Mouse (Mus musculus) ES-Bruce4 (cell line): Measurements from ENCODE around the gene Prkg2. TPM values are rescaled to one million over a fixed set of nuclear protein-coding genes. Genes with fewer than 3 reads are reported as not detected.

Source experiments
- H3K27ac ChIP-seq: 2 replicates; pipeline ENCODE4 v1.5.1; 2012; ENCODE audit warnings: low read length, inconsistent platforms; ENCODE audit not compliant: insufficient read depth
- H3K27me3 ChIP-seq: 2 replicates; pipeline ENCODE4 v1.6.1; 2012; ENCODE audit warnings: mild to moderate bottlenecking, low read length, inconsistent platforms; ENCODE audit not compliant: control insufficient read depth, poor library complexity, insufficient read depth, severe bottlenecking
- H3K36me3 ChIP-seq: 2 replicates; pipeline ENCODE4 v1.6.1; 2012; ENCODE audit warnings: inconsistent platforms, mild to moderate bottlenecking, low read length, moderate library complexity; ENCODE audit not compliant: control insufficient read depth, poor library complexity, insufficient read depth, severe bottlenecking
- H3K4me1 ChIP-seq: one replicate; pipeline ENCODE4 v1.8.1; 2011; ENCODE audit warnings: low read length; ENCODE audit not compliant: control insufficient read depth, insufficient read depth
- H3K4me3 ChIP-seq: 2 replicates; pipeline ENCODE4 v1.5.1; 2011; ENCODE audit warnings: low read depth, mild to moderate bottlenecking, low read length
- H3K9ac ChIP-seq: 2 replicates; pipeline ENCODE4 v1.6.1; 2012; ENCODE audit warnings: low read depth, mild to moderate bottlenecking, inconsistent platforms; ENCODE audit not compliant: poor library complexity, severe bottlenecking
- H3K9me3 ChIP-seq: replicated peaks from 2 replicates; pipeline ENCODE4 v1.6.1; 2012; ENCODE audit warnings: mild to moderate bottlenecking, low read length, inconsistent platforms; ENCODE audit not compliant: control insufficient read depth, poor library complexity, insufficient read depth, severe bottlenecking
- CTCF ChIP-seq: IDR thresholded peaks from one replicate; pipeline ENCODE4 v1.8.1; 2011; ENCODE audit warnings: low read depth, low read length
- EP300 ChIP-seq: IDR thresholded peaks from 2 replicates; pipeline ENCODE4 v1.6.1; 2011; ENCODE audit warnings: low read depth, low read length; ENCODE audit not compliant: insufficient read depth
- POLR2A ChIP-seq: IDR thresholded peaks from one replicate; pipeline ENCODE4 v1.8.1; 2011; ENCODE audit warnings: low read length; ENCODE audit not compliant: insufficient read depth
- polyA plus RNA-seq: library from polyadenylated mRNA; stranded (reverse); fragments of >200 nt; gene quantifications from 2 replicates; pipeline ENCODE4 v1.2.4, GENCODE M21; 2011; ENCODE audit warnings: low read depth; ENCODE audit not compliant: missing spikeins, insufficient read depth, insufficient read length

Prkg2 gene
- polyA plus RNA-seq, 1 experiment = 0.19 TPM

DNA sequence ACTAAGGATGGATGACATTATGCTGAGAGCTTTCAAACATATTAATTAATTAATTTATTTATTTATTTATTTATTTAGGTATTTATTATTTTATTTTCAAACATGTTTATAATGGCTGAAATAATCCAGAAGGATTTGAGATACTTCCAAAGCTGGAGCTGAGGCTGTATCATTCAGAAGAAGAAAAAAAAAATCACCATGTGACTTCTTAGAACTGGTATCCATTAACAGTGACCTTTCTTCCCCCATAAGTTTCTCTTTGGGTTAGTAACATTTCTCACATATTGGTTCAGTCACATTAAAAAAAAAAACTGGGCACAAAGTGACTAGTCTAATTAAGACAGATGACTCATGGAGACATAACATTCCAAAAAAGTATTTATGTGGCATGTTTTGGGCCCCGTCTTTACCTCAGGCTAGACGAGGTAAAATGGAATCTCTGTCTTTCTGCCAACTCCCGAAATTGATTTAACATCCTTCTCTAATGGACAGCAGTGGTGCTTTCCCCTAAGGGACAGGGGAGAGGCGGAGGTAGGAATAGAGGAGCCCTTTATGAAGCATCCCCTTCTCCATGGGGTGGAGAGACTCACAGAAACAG is 86.6 kb downstream of the Prkg2 start:
- H3K36me3 ChIP-seq = no peaks in the 10 kb centered on the region
- H3K4me3 ChIP-seq = no peak overlapping the region
- no peaks in the 10 kb centered on the region for H3K9me3 ChIP-seq
- no peak overlapping the region for H3K27ac ChIP-seq
- H3K27me3 ChIP-seq = no peaks in the 10 kb centered on the region
- H3K9ac ChIP-seq = no peak overlapping the region
- no peak for TF ChIP-seq EP300
- no peak for TF ChIP-seq POLR2A
- TF ChIP-seq CTCF = no peak
- H3K4me1 ChIP-seq = no peaks in the 10 kb centered on the region

DNA sequence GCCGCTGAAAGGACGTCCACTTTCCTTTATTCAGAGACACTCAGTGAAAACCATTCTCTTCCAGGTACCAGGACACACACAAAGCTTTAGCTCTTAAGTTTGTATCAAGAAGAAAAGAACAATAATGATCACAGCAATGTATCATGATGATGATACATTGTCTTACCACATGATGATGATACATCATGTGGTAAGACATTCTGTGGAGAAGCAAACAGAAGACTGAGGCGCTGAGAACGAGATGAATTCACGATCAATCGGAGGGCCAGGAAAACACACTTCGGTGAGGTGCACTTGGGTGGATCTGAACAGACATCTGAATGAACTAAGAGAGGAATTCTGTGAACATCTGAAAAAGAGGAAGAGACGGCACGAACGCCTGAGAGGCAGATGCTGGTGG is 87.4 kb downstream of the Prkg2 start:
- H3K4me3 ChIP-seq = no peak overlapping the region
- H3K9me3 ChIP-seq = no peaks in the 10 kb centered on the region
- TF ChIP-seq POLR2A (no peak), EP300 (no peak), CTCF (no peak)
- H3K4me1 ChIP-seq = no peaks in the 10 kb centered on the region
- H3K27ac ChIP-seq = no peak overlapping the region
- no peak overlapping the region for H3K9ac ChIP-seq
- no peaks in the 10 kb centered on the region for H3K36me3 ChIP-seq
- H3K27me3 ChIP-seq = no peaks in the 10 kb centered on the region

DNA sequence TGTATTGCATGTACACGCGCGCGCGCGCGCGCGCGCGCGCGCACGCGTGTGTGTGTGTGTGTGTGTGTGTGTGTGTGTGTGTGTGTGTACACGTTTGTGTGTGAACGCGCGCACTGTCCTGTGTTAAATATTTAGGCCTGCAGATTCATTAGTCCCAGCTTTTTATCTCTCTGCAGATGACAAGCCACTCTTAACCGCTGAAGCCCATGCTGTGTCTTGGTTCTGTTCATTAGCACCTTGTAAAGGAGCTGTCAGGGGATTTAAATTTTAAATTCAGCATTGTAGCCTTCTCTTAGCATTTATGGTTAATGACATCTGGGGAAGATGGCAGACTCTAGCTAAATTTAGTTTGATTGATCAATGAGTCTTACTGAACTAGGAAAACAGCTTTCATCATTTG is 90.5 kb downstream of the Prkg2 start:
- Histone ChIP-seq H3K27me3 (no peaks in the 10 kb centered on the region), H3K36me3 (no peaks in the 10 kb centered on the region), H3K9ac (no peak overlapping the region), H3K4me3 (no peak overlapping the region), H3K4me1 (no peaks in the 10 kb centered on the region), H3K27ac (no peak overlapping the region), H3K9me3 (no peaks in the 10 kb centered on the region)
- TF ChIP-seq POLR2A = no peak
- no peak for TF ChIP-seq EP300
- no peak for TF ChIP-seq CTCF

DNA sequence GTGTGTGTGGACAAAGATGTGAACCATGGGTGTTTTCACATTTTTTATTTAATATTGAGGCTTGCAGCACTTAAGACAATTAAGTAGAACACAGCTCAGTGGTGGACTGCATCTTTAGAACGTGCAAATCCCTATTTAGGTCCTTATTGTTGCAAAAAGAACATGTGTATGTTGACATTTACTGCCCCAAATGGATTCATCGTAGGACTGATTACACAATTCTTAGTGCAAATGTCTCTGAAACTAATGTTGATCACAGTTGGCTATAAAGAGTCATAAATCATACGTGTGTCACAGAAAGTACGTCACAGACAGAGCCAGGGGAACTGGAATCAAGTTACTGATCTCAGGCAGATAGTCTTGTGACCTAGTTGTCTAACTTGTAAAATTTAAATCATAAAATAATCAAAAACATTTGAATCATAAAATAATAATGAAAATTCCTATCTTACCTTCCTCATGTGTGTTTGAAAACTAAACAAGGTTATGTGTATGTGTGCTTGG is 91.0 kb downstream of the Prkg2 start:
- H3K9ac ChIP-seq = no peak overlapping the region

DNA sequence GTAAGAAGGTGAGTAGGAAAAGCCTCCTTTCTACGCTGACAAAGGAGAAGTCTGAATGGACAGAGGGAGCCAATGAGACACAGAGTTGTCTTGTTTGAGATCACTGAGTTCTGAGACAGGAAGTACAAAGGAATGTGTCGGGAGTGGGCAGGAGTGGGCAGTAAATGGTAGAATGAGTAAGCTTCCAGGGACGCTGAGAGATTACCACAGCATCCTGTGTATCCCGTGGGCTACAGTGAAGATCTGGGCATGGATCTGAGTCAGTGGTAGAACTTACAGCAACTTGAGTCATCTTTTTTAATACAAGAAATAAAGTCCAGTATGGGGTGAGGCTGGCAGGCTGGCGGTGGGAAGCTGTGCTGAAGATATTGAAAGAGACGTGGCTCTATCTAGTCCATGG is 93.4 kb downstream of the Prkg2 start:
- Histone ChIP-seq H3K27me3 (no peaks in the 10 kb centered on the region), H3K9me3 (no peaks in the 10 kb centered on the region), H3K4me1 (no peaks in the 10 kb centered on the region), H3K9ac (no peak overlapping the region), H3K27ac (no peak overlapping the region), H3K36me3 (no peaks in the 10 kb centered on the region), H3K4me3 (no peak overlapping the region)
- no peak for TF ChIP-seq POLR2A
- TF ChIP-seq CTCF = no peak
- no peak for TF ChIP-seq EP300

More for the DNA sequence above, 91.0 kb downstream of the Prkg2 start:
- no peak for TF ChIP-seq EP300
- TF ChIP-seq CTCF = no peak
- no peak for TF ChIP-seq POLR2A
- Histone ChIP-seq H3K36me3 (no peaks in the 10 kb centered on the region), H3K27me3 (no peaks in the 10 kb centered on the region), H3K9me3 (no peaks in the 10 kb centered on the region), H3K4me1 (no peaks in the 10 kb centered on the region), H3K4me3 (no peak overlapping the region), H3K27ac (no peak overlapping the region)

DNA sequence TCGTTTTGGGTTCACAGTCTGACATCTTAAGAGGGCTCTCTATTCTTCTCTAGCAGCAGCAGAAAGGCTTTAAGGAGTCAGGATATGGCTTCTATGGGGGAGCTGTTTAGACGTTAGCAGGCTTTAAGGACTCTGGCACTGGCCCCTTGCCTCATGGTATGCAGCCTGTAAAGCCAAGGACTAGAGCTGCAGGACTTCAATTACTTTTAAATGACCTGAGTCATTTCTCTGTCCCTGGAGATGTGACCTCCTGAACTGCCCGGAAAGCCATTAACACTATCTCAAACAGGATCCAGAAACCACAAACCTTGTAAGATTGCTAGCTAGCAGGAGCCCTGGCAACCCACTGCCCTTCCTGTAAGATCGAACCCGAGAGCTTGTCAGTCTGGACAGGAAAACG is 96.4 kb downstream of the Prkg2 start:
- TF ChIP-seq CTCF = no peak
- no peak for TF ChIP-seq EP300
- no peak for TF ChIP-seq POLR2A
- H3K36me3 ChIP-seq = no peaks in the 10 kb centered on the region
- no peak overlapping the region for H3K4me3 ChIP-seq
- H3K9ac ChIP-seq = no peak overlapping the region
- no peaks in the 10 kb centered on the region for H3K27me3 ChIP-seq
- H3K9me3 ChIP-seq = no peaks in the 10 kb centered on the region
- H3K4me1 ChIP-seq = no peaks in the 10 kb centered on the region
- no peak overlapping the region for H3K27ac ChIP-seq
